Mouse (Mus musculus) spleen, postnatal 4 days (tissue): ENCODE measurements around the gene Arfgap1.
A peak's percentile ranks its signal among the peaks of the same experiment; 100 is the strongest.

Experiments
- DNase-seq, 2 experiments: peaks; one replicate each; pipeline ENCODE4 v3.0.0; 2022; ENCODE audit warnings: low spot score in 2 of 2

The Arfgap1 gene

DNA sequence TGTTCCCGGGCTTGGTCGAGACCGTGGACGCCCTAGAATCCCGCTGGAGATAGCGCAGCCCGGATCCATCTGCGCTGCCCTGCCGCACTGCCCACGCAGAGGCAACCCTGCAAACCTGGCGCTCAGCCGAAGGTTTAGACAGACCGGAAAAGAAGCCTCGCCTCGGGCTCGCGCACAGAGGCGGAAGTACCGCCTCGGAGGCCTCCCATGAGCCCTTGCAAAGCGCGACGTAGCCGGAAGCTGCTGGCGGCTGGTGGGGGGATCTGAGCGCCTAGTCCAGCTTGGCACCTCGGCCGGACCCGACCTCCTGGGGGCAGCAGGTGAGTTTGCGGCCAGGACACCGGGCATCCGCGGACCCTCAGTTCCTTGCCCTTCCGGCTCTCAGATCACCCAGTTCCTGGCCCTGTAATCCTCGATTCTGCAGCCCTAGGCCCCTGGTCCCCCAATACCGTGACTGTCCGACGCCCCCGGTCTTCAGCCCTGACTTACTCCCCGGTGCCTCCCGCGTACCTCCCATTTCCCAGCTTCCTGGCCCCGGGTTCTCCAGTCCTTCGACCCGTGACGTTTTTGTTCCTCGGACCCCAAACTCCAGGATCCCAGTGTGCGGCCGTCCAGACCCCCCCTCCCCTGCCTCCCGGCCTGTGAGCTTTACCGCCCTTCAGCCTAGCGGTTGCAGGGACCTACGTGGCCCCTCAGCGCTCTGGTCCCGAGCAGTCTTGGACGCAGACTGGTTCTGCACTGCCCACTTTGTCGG lies at the start of gene Arfgap1:
Gene Arfgap1 (plus strand): TSS at position 216 of the 754 bp plus-strand sequence.
- peak; percentile 86 to 93 for DNase-seq

DNA sequence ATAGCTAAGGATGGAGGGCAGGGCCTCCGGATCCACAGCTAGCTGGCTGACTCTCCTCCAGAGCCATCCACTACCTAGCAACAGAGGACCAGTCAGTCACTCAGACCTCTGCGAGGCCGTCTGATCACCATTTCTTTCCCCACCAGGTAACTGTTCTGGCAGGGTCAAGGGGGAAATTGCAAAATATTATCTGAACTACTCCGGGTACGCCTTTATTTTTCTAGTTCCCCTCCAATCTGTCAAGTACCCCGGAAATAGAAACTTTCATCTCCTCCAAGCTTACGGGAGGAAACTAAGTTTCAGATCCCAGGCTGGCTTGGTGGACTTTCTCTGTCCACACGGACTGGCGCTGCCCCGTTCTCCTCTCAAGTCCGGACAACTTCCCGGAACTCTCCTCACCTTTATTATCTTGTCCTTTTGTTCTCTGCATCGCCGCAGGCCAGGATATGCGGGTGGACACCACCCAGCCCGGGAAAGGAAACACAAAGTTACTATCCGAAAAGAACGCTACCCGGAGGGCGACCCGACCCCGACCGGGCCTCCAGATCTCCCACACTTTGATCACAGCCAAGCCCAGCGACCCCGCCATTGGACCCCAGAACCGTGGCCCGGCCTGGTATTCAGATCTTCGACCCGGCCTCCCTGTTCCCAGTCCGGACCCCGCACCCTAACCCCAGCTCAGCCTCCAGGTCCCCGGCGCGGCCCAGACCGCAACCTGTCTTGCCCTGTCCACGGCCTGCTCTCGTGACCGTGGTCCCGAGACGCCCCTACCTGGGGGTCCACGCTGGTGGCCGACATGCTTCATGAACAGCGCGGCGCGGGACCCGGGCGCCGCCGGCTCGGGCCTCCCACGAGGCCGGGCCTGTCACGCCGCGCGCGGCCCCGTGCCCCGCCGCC lies 46.9 kb upstream of the Arfgap1 start:
- peak; percentile 43 to 80 for DNase-seq

DNA sequence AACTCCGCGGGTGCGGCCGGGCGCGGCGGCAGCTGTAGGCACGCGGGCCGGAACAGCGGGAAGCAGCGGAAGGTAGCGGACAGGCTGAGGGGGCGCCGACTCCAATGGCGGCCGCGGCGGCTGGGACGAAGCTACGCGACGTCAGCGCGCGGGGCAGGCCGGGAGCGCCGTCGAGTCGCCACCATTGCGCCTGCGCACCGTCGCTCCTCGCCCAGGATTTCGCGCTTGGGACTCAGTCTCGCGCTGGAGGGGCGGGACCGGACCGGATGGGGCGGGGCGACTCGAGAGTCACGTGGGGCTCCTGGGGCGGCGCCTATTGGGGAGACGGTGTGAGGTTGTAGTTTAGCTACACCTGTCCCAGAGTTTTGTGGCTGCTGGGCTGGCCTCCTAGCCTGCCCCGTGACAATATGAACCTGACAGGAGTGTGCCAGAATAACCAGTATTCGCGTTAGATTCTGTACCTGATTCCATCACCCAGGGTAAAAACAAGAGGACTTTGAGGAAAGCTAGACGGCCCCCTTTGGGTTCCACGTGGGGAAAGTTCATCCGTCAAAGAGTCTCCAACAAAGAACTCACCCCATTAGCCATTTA lies 46.1 kb upstream of the Arfgap1 start, which contains the start of gene Ythdf1:
Gene Ythdf1 (minus strand): TSS at position 140 of the 591 bp plus-strand sequence.
- peak; percentile 99 to 100 for DNase-seq

DNA sequence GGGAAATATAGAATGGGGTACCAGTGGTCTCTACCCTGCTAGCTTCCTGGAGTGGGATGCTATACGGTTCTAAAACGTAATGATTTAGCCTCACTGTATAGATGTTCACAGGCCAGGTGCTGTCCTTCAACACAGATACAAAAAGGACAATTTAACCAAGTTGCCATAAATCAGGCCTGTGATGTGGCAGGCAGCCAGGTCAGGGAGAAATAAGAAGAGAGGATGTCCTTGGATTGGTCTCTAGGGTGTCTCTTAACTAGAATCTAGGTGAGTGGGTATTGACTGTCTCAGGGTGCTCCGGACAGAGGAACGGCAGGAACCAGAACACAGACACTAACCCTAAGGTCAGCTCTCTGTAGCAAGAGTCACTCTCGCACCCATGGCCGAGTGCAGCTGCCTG lies 44.3 kb upstream of the Arfgap1 start:
- no peak for DNase-seq

DNA sequence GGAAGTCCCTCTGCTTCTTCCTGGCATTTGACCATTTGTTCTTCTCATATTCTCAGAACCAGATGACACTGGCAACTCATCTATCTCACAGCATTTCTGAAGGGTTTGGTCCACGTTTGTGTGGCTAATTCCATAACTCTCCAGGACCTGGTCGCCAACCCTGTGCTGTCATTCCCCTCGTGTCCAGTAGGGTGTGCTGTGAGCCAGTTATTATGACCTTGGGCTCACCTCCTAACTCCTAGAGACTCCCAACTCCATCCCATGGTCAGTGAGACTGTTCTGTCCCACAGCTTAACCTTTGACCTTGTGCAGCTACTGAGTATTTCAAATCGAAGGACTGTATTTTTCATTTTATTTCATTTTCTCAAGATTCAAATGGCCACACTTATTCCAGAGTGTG lies 41.8 kb upstream of the Arfgap1 start:
- DNase-seq: peak; percentile 60 to 81

DNA sequence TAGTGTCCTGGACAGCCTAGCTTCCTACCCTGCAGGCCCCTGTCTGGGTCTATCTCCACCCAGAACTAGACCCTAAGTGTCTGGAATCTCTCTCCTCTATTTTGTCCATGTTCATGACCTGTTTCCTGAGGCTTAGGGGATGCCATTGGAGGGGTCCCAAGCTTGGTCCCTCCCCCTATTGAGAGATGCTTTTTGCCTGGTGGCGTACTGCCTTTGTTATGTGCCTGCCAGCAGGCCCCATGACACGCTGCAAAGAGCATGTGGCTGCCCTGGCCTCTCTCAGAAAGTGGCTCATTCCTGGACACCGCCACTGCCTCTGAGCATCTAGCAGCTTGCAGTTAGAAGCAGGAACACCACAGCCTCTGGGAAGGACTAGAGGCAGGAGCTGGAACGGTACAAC lies 38.3 kb upstream of the Arfgap1 start, which contains the start of gene Birc7:
Gene Birc7 (plus strand): TSS at position 301 of the 400 bp plus-strand sequence.
- no peak for DNase-seq

DNA sequence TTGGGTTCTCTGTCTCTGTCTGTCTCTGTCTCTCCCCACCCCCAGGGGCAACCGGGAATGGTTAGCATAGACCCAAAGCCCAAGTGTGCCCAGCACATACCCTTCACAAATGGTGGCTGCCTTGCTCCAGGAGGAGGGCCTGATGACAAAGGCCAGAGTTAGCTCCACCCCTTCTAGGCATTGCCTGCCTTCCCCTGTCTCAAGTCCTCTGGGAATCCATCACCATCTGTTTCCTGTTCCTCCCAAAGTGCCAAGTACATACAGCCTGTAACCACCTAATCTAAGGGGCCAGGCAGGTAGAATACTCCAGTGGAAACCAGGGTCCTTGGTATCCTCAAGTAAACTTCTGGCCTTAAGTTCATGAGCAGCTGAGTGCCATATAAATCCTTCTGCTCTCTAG lies 34.6 kb upstream of the Arfgap1 start:
- DNase-seq: no peak

DNA sequence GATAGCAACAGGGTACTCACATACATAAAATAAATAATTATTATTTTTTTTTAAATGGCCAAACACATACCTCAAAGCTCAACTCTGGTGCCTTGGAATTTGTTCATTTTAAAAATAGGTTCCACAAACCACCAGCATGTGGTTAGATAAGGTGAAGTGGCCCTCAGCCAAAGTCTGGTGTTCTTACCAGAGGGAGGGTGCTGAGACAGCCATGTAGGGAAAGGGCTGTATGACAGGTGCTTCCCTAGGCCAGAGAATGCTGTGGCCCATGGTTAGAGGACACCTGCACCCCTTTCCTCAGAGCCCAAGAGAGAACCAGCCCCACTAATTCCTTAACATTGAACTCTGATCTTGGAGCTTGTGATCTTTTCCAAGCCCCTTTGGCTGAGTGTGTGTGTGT lies 26.8 kb upstream of the Arfgap1 start:
- no peak for DNase-seq

DNA sequence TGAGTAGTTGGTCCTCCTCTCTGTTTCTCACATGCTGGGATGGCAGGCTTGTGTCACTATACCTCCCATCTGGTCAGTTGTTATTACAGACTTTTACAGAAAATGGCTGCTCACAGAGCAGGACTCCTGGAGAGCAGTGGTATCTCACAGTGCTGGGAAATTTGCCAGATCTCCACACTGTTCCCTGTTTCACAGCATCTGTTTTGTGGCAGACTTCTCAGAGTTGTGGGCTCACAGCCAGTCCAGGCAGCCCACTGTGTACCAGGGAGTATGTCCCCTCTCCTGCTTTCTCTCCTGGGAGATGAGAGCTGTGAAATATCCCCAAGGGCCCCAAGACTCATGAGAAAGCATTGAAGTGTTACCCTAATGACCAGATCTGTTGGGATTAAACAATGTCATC lies 25.2 kb upstream of the Arfgap1 start:
- DNase-seq: no peak

DNA sequence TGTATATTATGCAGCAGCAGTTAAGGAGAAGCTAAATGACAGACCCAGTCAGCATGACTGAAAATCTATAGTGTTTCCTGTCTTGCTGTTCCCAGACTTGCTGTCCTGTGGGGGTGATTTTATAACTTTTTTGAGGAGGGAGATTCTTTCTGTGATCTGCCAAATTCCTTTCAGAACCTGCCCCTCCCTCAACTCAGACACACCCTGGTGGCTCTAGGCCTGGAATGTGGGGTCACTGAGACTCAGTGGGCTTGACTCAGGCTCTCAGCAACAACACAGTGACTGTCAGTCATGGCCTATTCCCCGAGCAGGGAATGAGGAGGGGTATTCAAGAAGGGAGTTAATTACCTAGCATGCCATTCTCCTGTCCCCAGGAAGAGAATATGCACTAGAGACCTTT lies 17.1 kb upstream of the Arfgap1 start:
- DNase-seq: no peak

DNA sequence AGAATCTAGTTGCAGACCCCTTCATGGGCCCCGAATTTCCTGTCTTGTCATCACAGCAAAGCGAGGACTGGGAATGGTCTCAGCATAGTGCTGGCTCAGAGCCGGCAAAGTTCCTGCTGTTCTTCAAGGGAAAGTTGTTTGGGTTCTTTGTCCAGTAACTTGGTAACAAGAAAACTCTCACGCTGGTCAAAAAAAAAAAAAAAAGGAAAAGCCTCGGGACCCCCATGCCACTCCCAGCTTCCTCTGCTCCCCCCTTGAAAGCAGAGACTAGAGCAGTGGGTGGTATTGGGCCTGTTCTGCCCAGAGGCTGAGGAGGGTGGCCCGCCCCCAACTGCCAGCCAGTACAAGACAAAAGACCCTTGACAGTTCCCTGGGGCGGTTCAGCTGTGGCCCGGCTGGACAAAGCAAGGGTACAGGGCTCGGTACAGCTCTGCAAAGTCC lies 14.3 kb upstream of the Arfgap1 start:
- DNase-seq: no peak

DNA sequence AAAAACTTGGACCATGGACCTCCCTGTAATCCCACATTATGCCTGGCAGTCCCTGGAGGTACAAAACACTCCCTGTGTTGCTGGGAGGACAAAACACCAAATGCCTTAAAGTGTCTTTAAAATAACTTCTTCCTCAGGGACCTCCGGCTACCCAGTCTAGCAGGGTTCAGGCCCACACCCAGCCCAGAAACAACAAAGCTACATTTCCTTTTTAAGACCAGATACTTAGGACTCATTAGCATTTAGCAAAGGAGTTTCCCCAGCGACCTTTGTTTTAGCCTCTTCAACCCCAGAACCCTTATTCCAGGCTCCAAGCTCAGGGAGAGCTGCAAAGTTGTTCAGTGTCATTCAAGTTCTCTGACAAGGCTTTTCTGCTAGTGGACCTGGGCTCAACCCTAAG lies 13.4 kb upstream of the Arfgap1 start:
- no peak for DNase-seq

DNA sequence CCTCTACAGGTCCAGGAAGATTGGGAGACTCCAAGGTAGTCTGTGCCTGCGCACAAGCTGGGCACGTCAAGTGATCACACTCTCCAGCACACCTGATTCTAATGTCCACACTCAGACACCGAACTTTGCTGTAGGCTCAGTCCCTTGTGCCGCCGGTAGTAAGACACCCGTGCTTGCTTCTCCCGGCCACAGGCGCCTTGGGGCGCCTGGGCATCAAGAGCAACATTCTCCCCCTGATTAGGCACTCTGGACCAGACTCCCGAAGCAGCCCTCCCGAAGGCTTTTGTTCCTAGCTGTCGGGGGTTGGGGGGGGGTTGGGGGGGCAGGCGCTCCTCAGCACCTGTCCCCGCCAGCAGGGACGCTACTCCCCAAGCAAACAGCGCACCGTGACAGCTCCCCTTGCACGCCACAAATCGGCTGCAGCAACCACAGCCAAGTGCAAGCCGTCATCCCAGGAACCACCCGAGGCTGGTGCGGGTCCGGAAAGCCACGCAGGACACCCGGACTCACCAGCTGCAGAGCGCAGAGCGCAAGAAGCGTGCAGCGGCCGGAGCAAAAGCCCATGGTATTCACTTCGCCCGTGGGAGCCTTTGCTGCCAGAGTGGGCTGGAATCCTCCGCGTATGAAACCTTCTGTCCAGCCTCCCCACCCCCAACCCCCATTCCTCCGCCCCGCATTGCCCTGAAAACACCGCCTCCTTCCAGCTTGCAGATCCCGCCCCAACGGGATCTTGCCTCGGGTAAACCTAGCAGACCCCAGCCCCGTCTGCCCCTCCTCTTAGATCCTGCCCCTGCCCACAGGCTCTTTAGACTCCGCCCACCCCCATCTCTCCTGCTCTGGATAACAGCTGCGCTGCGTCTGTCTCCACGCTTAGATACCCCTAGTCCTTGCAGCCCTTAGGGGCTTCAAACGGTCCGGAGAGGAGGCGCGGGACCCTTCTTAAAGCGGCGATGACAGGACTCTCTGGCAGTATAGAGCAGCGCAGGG lies 12.7 kb upstream of the Arfgap1 start, which contains the start of gene Nkain4:
Gene Nkain4 (minus strand): TSS at position 639 of the 987 bp plus-strand sequence.
- DNase-seq: no peak

DNA sequence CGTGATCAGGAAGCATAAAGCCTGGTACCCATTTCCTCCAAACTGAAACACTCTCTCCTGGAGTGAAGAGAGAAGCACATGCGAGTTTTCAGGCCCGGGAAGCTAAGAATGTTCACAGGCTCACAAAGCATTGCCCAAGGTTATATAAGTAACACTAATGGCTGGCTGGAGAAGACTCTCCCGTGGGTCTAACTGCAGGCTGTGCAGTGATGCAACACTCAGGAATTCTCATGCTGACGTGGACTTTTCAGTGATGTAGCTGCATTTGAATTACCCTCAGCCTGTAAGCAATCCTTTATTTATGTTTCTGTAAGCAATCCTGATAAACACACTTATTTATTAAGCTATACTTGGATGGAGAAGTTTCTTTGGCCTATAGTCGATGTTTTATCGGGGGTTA lies 7.4 kb upstream of the Arfgap1 start:
- DNase-seq: no peak

DNA sequence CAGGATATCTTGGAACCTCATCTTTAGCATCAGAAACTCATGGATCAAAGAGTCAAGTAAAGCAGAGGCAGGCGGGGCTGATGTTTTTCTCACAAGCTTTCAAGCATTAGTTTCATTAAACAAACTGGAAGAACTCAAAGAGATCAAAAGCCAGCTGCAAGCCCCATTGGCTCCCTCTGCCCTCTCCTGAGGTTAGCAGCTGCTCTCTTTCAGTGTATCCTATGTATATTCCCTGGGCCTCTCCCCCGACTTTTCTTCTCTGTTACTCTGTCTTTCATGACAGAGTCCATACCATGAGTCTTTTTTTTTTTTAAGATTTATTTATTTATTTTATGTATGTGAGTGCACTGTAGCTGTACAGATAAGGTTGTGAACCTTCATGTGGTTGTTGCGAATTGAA lies 6.8 kb upstream of the Arfgap1 start:
- DNase-seq: no peak

DNA sequence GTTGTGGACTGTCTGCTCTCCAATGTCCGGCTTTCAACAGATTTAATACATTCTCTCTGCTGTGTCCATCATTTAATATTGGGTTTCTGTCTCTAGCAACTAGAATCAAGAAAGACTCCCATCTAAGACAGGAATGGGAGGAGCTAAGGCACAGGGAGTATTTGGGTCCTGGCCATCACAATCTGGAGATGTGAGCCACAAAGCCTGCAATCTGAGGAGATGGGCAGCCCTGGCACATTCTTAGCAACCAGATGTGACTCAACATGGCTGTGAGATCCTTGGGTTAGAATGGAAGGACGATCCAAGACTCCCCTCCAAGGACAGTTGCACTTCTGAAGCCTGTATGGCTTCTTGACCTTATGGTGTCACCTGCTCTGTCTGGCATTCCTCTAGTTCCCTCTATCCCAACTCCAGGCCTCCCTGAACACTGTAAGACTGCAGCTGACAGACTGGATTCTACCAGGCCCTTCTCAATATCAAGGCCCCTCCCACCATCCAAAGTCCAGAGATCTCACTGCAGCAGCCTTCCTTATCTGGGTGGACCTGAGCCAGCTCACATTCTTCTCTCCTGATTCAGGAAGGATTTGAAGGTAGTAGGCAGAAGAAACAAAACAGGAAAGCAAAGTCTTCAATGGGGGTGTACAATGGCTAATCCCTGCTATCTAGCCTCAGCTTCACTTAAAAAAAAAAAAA lies 4.3 kb upstream of the Arfgap1 start:
- DNase-seq: no peak

DNA sequence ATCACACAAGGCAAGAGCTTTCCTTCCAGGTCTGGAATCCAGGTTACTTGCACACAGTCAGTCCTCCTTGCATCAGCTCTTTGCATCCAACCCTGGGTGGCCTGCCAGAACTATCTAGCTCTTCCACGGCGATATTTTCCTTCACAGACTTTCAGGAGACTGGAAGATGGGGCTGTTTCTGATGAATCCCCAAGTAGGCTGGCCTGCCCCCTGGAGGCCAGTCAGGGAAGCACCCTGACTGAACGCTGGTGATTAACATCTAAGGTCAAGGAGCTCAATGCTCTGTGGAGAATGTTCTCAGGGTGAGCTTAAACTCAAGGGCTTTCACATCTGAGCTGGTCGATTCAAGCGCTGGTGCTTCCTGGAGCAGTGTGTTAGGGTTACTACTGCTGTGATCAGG lies 3.1 kb upstream of the Arfgap1 start:
- peak; percentile 67 to 86 for DNase-seq

DNA sequence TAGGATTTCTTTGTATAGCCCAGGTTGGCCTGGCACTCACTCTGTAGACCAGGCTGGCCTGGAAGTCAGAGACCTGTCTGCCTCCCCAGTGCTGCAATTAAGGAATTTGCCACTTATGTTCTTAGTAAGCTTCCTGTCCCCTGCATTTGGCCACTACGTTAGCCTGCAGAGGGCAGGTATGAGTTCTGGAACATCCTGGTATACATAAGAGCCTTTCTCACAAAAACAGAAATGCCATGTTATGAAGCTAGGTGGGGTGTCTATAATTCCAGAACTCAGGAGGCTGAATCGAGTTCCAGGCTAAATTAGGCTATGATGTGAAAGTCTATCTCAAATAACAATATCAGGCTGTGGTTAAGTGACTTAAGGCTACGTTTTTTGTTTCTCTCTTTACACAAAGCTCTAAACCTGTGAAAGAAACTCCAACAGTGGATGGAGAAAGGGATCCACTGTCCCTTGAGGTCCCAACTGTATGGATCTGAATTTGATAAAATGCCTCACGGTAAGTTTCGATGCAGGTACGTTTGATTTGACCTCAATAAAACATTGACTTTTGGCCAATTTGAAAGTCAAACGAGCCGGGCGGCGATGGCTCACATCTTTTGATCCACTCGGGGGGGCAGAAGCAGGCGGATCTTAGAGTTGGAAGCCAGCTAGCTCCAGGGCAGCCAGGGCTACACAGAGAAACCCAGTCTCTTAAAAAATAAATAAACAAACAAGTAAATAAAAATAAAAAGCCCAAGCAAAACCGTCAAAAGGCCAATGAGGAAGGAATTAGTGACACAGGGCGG lies 738 bp upstream of the Arfgap1 start:
- DNase-seq: no peak

DNA sequence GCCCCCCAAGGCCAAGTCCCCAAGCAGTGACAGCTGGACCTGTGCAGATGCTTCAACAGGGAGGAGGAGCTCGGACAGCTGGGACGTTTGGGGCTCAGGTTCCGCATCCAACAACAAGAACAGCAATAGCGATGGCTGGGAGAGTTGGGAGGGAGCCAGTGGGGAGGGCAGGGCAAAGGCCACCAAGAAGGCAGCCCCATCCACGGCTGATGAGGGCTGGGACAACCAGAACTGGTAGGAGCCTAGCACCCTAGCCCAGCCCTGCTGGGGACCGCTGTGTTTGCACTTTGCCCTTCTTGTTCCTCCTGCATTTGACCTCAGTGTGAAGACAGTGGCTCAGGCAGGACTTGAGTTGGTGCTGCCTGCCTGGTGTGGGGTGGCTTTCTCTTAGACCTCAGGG lies 14.1 kb downstream of the Arfgap1 start:
- DNase-seq: peak in 1 of 2 experiments; percentile 57

DNA sequence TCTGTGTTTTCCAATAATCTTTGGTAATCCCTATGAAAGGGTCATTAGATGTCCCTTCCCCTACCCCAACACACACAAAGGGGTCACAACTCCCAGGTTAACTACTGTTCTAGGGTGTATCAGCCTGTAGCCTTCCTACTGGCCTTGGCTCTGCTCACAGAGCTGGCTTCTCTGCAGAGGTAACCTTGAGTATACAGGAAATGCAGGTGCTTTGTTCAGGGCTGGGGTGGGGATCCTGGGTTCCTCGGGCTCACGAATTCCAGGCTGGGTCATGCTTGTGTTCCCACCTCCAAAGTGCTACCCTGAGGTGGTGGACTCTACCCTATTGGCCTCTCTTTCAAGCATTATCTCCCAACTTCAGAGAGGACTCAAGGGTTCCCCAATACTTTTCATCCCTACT lies 18.6 kb downstream of the Arfgap1 start:
- no peak for DNase-seq
